Mouse (Mus musculus) hindbrain, embryonic 15.5 days (tissue): ENCODE results near the gene Gpr146. TPM values are rescaled to one million over a fixed set of nuclear protein-coding genes. Genes with fewer than 3 reads are reported as not detected.

Experiments
- ATAC-seq: fragments of 200-750 bp; cut with Nextera tagmentation; 2 replicates; pipeline ENCODE4 v1.8.0; 2017; ENCODE audit warnings: low read depth, moderate number of reproducible peaks, moderate TSS enrichment; ENCODE audit not compliant: low FRiP score
- H3K27ac ChIP-seq: fragments of 300-500 bp; sonication (generic); replicated peaks from 2 replicates; pipeline ENCODE4 v1.5.1; 2015; ENCODE audit warnings: mild to moderate bottlenecking, inconsistent platforms
- H3K27me3 ChIP-seq: fragments of 300-500 bp; sonication (generic); 2 replicates; pipeline ENCODE4 v1.6.1; 2015; ENCODE audit warnings: control low read depth, inconsistent platforms
- H3K36me3 ChIP-seq: fragments of 300-500 bp; sonication (generic); 2 replicates; pipeline ENCODE4 v1.6.1; 2015; ENCODE audit warnings: control low read depth, inconsistent platforms
- H3K4me1 ChIP-seq: fragments of 300-500 bp; sonication (generic); replicated peaks from 2 replicates; pipeline ENCODE4 v1.6.1; 2015; ENCODE audit warnings: control low read depth, inconsistent platforms
- H3K4me2 ChIP-seq: fragments of 300-500 bp; sonication (generic); 2 replicates; pipeline ENCODE4 v1.6.1; 2015; ENCODE audit warnings: moderate library complexity, mild to moderate bottlenecking, inconsistent platforms
- H3K4me3 ChIP-seq: fragments of 300-500 bp; sonication (generic); 2 replicates; pipeline ENCODE4 v1.5.1; 2015; ENCODE audit warnings: mild to moderate bottlenecking, inconsistent platforms
- H3K9ac ChIP-seq: fragments of 300-500 bp; sonication (generic); 2 replicates; pipeline ENCODE4 v1.6.1; 2015; ENCODE audit warnings: inconsistent platforms
- H3K9me3 ChIP-seq: fragments of 300-500 bp; sonication (generic); 2 replicates; pipeline ENCODE4 v1.6.1; 2016; ENCODE audit warnings: control low read depth, inconsistent platforms
- WGBS: fragments of 180-500 bp; shearing (Covaris S2); methylation state at CpG from one replicate; pipeline ENCODE4 v1.1.7; 2015; 5-methylcytosine and 5-hydroxymethylcytosine counted together
- polyA plus RNA-seq: library from polyadenylated mRNA; unstranded; fragments of >200 nt; fragmentation: Nextera tagmentation; extraction: Ambion mirVana; gene quantifications from 2 replicates; pipeline ENCODE4 v1.2.1, GENCODE M21; 2015

The Gpr146 gene
- polyA plus RNA-seq, 1 experiment from 2014 or later: 2.9 TPM

DNA sequence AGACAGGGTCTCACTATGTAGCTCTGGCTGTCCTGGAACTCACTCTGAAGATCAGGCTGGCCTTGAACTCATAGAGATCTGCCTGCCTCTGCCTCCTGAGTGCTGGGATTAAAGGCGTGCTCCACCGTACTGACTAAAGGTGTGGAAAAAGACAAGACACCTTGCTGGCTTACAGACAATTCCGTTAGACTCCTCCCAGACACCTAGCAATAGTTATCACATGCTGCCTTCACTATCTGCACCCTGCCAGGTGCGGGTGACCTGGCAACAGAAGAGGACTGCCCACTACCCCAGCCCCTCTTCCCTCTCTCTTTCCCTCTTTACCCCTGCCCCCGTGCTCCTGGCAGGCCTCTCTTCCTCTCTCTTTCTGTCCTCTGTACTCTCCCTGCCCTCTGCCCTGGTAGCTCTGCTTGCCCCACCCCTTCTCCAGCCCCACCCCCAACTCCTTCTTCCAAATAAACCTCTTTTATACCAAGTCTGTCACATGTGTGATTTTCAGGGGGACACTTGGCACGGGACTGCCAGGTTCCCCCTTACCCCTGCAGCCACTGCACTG is 3.5 kb upstream of the Gpr146 start:
- no peak for ATAC-seq
- no peak overlapping the region for H3K4me3 ChIP-seq
- WGBS: 86% methylated on average over 6 of the region's 6 CpGs
- H3K4me2 ChIP-seq: no peak overlapping the region
- no peaks in the 10 kb centered on the region for H3K27me3 ChIP-seq
- no peaks in the 10 kb centered on the region for H3K9me3 ChIP-seq
- H3K4me1 ChIP-seq: peaks cover 38% of the 10 kb centered on the region
- no peak overlapping the region for H3K9ac ChIP-seq
- H3K36me3 ChIP-seq: no peaks in the 10 kb centered on the region
- H3K27ac ChIP-seq: no peak overlapping the region

DNA sequence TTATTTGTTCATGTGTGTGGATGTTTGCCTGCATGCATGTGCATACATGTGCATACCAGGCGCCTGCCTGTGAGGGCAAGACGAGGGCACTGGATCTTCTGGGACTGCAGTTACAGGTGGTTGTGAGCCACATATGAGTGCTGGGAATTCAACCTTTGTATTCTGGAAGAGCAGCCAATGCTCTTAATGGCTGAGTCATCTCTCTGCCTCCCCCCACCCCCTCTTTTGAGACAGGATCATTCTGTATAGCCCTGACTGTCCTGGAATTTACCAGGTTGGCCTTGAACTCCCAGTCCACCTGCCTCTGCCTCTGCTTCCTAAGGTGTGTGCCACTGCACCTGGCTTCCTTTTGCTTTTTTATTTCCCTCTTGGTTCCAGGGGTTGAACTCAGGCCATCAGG is 2.7 kb upstream of the Gpr146 start:
- no peaks in the 10 kb centered on the region for H3K27me3 ChIP-seq
- H3K9me3 ChIP-seq: no peaks in the 10 kb centered on the region
- H3K4me2 ChIP-seq: no peak overlapping the region
- no peak for ATAC-seq
- H3K4me3 ChIP-seq: no peak overlapping the region
- WGBS: 87% methylated on average over 2 of the region's 2 CpGs
- no peak overlapping the region for H3K27ac ChIP-seq
- H3K9ac ChIP-seq: no peak overlapping the region
- no peaks in the 10 kb centered on the region for H3K36me3 ChIP-seq
- H3K4me1 ChIP-seq: peaks cover 46% of the 10 kb centered on the region

DNA sequence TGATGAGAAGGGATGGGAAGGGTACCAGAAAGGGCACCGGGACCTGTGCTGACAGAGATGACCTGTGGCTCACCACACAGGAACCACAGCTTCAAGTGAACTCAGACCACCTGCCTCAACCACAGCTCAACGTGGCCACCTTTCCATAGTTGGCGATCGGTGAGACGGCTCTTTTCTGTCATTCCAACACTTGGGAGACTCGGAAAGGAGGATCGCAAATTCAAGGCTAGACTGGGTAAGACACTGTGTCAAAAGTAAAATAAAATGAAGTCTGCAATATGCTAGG is 717 bp downstream of the Gpr146 start:
- Histone ChIP-seq H3K4me3 (no peak overlapping the region), H3K9me3 (no peaks in the 10 kb centered on the region), H3K9ac (no peak overlapping the region), H3K4me2 (no peak overlapping the region), H3K4me1 (peaks cover 48% of the 10 kb centered on the region), H3K36me3 (no peaks in the 10 kb centered on the region), H3K27ac (no peak overlapping the region), H3K27me3 (no peaks in the 10 kb centered on the region)
- ATAC-seq: no peak
- 95% methylated on average over 7 of the region's 7 CpGs for WGBS

DNA sequence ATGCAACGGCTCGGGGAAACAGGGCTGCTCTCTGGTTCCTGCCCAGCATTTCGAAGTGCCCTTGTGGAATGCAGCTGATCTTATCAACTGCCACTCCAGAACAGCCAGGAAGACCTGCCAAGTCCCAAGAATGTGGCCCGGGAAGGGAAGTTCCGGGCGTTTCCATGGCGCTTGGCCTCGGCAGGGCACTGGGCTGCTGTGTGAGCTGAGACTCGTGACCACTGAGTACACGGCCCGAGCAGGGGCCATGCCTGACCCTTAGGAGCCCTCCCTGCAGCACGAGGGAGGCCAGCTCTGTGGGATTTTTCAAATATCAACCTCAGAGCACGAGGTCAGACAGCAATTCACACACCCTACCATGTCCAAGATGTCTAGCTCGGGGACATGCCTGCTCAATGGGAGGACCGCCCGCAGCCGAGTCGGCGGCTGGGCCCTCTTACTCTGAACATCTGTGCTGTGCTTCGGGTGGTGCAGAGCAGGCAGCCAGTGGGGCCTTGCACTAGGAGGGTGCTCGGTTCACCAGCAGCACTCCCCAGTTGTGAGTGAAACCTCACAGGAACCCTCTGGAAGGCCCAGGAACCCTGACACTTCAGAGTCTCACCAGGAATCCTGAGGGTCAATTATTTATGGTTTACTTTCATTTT is 1.6 kb downstream of the Gpr146 start:
- H3K27ac ChIP-seq: peak overlapping the region; percentile 69
- H3K9ac ChIP-seq: no peak overlapping the region
- no peak overlapping the region for H3K4me2 ChIP-seq
- no peak for ATAC-seq
- WGBS: 47% methylated on average over 21 of the region's 21 CpGs
- H3K9me3 ChIP-seq: no peaks in the 10 kb centered on the region
- H3K36me3 ChIP-seq: no peaks in the 10 kb centered on the region
- no peaks in the 10 kb centered on the region for H3K27me3 ChIP-seq
- H3K4me3 ChIP-seq: no peak overlapping the region
- peaks cover 49% of the 10 kb centered on the region for H3K4me1 ChIP-seq

DNA sequence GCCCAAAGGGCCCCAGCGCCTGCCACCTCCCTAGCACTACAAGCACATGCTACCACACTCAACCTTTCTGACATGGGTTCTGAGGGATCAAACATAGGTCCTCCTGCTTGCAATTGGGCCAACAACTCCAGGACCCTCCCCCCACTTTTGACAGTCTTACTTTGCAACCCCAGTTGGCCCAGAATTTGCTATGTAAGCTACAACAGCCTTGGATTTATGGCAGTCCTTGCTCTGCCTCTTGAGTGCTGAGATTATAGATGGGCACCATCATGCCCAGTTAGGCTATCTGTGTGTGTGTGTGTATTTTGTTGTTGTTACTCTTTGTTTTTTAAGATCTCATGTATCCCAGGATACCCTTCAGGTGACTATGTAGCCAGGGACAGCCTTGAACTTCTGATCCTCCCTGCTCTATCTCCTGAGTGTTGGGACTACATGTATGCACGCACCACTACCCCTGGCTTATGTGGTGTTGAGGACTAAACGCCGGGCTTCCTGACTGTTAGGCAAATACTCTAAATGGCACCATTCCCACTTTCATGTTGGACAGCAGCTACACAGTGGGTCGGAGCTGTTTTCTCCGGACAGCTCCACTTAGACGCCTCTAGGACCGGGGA is 2.4 kb downstream of the Gpr146 start:
- H3K27ac ChIP-seq: peak overlapping the region; percentile 69
- peak overlapping the region; percentile 51 for H3K9ac ChIP-seq
- H3K36me3 ChIP-seq: no peaks in the 10 kb centered on the region
- no peaks in the 10 kb centered on the region for H3K27me3 ChIP-seq
- peak overlapping the region; percentile 66 for H3K4me2 ChIP-seq
- 20% methylated on average over 8 of the region's 8 CpGs for WGBS
- ATAC-seq: no peak; the same call in 1 of the 2 replicates
- peaks cover 49% of the 10 kb centered on the region for H3K4me1 ChIP-seq
- peak overlapping the region; percentile 50 for H3K4me3 ChIP-seq
- no peaks in the 10 kb centered on the region for H3K9me3 ChIP-seq

DNA sequence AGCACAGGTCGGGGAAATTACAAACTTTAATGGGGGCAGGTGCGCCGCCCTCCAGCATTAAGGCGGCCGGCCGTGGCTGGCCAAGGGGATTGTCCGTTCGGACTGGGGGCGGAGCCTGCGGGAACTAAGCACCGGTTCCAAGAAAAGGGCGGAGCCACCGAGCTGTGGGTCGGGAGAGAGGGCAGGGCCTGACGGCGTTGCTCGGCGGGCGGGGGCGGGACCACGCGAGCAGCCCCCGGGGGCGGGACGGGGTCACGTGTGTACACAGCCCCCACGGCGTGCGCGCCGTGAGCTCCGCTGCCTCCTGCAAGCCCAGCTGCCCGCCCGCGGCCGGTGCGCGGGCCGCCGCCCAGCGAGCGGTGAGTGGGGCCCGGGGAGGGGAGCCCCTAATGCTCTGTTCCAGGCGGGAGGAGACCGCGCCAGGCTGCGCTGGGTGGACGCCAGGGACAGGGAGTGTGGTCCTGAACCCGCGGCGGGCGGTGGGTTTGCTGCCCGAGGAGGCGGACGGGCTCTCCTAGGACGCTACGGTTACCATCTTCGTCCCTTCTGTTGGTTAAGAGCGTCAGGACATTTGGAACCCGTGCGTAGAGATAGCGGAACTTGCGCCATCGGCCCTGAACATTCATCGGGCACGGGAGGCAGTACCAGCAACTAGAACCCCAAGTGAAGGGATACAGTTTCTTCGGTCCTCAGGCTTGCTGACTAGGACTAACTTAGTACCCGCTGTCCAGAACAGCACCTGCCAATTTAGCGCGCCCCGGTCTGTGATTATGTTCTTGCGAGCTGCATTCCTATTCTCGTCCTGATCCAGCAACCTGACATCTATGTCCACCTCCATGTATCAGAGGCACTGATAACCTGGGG is 3.1 kb downstream of the Gpr146 start:
- Histone ChIP-seq H3K4me2 (peak overlapping the region; percentile 66), H3K27ac (peak overlapping the region; percentile 69), H3K9me3 (no peaks in the 10 kb centered on the region), H3K27me3 (no peaks in the 10 kb centered on the region), H3K4me3 (peak overlapping the region; percentile 50), H3K9ac (peak overlapping the region; percentile 51), H3K36me3 (no peaks in the 10 kb centered on the region), H3K4me1 (peaks cover 49% of the 10 kb centered on the region)
- peak; percentile 83 for ATAC-seq
- 1% methylated on average over 61 of the region's 73 CpGs for WGBS

DNA sequence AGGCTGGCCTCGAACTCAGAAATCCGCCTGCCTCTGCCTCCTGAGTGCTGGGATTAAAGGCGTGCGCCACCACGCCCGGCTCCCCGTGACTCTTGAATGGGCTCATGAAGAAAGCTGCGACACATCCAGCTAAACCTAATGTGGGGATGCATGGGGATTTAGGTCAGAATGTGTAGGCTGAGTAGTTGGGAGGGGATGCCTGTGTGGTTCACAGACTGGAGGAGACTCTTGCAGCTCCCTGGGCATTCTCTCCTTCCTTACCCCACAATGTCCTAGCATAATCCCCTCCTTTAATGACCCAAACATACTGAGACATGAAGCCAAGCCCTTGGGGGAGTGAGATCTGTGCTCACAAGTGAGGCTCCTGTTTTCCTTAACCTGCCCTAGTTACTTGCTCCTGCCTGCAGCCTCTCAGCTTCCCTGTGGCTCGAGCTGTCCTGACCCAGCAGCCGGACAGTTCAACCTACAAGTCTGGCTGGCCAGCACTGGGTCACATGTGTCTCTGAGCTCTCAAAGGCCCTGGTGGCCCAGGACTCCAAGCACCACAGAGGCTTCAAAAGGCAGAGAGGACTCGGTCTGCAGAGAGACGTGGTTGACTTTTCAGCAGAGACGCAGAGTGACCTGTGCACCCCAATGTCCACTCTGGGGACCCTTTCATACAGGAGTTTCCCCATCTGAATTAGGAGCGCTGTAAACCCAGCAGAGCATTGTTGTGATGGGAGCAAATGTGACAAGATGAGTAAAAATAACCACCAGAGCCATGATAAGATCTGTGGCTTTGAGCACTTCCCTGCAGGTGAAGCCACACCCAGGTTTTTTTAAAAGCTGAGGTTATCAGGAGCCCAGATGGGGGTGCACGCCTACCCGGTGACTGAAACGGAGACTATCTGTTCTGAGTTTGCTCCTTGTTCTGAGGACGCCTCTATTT is 4.4 kb downstream of the Gpr146 start:
- H3K4me1 ChIP-seq: peaks cover 49% of the 10 kb centered on the region

DNA sequence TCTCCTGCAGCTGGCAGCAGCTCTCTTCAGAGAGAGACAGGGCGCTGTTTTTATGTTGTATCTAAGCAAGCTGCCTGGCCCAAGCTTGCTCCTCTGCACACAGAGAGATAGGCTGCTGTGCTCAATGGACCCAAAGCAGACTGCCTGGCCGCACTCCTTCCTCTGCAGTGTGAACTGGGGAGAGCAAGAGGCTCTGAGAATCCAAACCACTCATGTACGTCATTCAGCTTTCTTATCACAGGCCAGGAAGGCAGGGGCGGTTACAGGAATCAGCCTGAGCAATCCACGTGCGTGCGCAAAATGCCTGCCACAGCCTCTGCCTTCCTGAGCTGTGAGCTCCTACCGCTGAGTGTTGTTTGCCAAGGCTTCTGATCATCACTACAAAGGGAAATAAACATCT is 5.3 kb downstream of the Gpr146 start:
- peaks cover 52% of the 10 kb centered on the region for H3K4me1 ChIP-seq
- peak overlapping the region; percentile 47 for H3K27ac ChIP-seq
- H3K9me3 ChIP-seq: no peaks in the 10 kb centered on the region
- WGBS: 57% methylated on average over 8 of the region's 8 CpGs
- peak overlapping the region; percentile 25 for H3K9ac ChIP-seq
- H3K27me3 ChIP-seq: no peaks in the 10 kb centered on the region
- H3K4me2 ChIP-seq: 0 out of 2 replicates have a peak overlapping the region, but pooled peaks have one; percentile 6
- ATAC-seq: no peak
- no peaks in the 10 kb centered on the region for H3K36me3 ChIP-seq
- no peak overlapping the region for H3K4me3 ChIP-seq

More for the DNA sequence above, 4.4 kb downstream of the Gpr146 start:
- no peak overlapping the region for H3K9ac ChIP-seq
- no peak for ATAC-seq
- no peaks in the 10 kb centered on the region for H3K36me3 ChIP-seq
- no peaks in the 10 kb centered on the region for H3K9me3 ChIP-seq
- H3K27ac ChIP-seq: peak overlapping the region; percentile 47
- no peaks in the 10 kb centered on the region for H3K27me3 ChIP-seq
- WGBS: 84% methylated on average over 18 of the region's 18 CpGs
- H3K4me2 ChIP-seq: peak overlapping the region; percentile 66; the same call in 1 of the 2 replicates
- H3K4me3 ChIP-seq: no peak overlapping the region

DNA sequence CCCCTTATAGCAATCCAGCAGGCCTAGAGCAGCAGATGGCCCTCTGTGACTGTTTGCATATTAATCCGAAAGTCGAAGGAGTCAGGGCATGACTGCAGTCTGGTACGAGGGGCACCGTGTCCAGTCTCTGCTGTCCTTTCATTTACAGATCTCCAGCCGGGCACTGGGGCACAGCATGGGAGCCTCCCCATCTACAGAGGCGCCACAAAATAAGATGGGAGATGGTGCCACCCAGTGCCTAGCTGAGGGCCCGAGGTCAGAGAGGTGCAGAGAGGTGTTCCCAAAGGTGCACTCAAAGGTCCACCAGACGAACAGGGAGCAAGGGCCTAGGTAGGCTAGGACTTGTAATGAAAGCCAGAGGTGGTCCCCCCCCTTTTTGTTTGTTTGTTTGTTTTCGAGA is 5.7 kb downstream of the Gpr146 start:
- Histone ChIP-seq H3K4me2 (0 out of 2 replicates have a peak overlapping the region, but pooled peaks have one; percentile 6), H3K9me3 (no peaks in the 10 kb centered on the region), H3K36me3 (no peaks in the 10 kb centered on the region), H3K27me3 (no peaks in the 10 kb centered on the region), H3K4me1 (peaks cover 54% of the 10 kb centered on the region), H3K4me3 (no peak overlapping the region), H3K9ac (no peak overlapping the region), H3K27ac (peak overlapping the region; percentile 47)
- no peak for ATAC-seq
- WGBS: 62% methylated on average over 9 of the region's 9 CpGs

DNA sequence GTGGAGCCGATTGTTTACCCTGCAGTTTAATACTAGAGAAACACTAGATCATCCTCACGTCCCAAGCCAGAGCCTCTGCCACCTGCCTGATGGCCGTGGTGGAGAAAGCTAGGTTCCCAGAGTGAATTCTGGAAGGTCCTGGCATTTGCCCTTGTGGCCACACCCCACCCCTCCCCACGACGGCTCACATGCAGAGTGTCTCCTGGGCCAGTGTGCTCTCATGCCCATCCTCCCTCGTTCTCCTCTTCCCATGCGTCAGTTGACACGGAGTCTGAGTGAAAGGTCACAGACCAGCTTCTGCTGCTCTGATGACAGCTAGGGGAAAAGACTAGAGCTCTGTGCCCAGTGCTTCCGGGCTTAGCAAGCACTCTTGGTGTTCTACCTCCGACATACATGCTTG is 7.0 kb downstream of the Gpr146 start:
- Histone ChIP-seq H3K4me2 (no peak overlapping the region), H3K4me3 (no peak overlapping the region), H3K27ac (no peak overlapping the region), H3K4me1 (peaks cover 57% of the 10 kb centered on the region), H3K27me3 (no peaks in the 10 kb centered on the region), H3K36me3 (no peaks in the 10 kb centered on the region), H3K9ac (no peak overlapping the region), H3K9me3 (no peaks in the 10 kb centered on the region)
- WGBS: 73% methylated on average over 10 of the region's 10 CpGs
- ATAC-seq: no peak

DNA sequence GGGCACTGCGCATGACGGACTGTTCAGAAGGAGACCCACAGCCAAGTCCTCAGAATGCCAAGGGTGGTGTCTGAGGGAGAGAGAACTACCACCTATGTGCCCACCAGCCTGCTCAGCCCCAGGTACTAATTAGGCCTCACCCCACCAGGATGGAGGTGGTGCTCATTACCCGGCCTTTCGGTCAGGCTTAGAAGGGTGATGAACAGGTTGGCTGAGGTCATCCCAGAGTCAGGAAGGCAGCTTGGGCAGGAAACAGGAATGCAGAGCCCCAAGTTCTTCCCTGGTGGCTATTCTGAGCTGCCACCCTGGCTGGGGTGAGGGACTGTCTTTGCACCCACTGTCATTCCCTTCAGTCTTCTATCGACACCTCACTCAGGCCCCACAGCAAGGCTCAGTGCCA is 8.6 kb downstream of the Gpr146 start:
- Histone ChIP-seq H3K4me2 (no peak overlapping the region), H3K4me1 (peaks cover 54% of the 10 kb centered on the region)

More for the DNA sequence above, 8.6 kb downstream of the Gpr146 start:
- ATAC-seq: no peak
- no peak overlapping the region for H3K27ac ChIP-seq
- no peaks in the 10 kb centered on the region for H3K36me3 ChIP-seq
- H3K27me3 ChIP-seq: no peaks in the 10 kb centered on the region
- WGBS: 96% methylated on average over 5 of the region's 5 CpGs
- H3K9ac ChIP-seq: no peak overlapping the region
- H3K9me3 ChIP-seq: no peaks in the 10 kb centered on the region
- H3K4me3 ChIP-seq: no peak overlapping the region
